Mouse (Mus musculus) small intestine, adult 2 months (tissue): ENCODE measurements at regions not wholly inside any gene's neighbourhood (a gene's known extent, or its start where the extent isn't known, plus 50 kb on each side); places are given as distances from the start of the nearest gene placed in this dataset.
A peak's percentile ranks its signal among the peaks of the same experiment; 100 is the strongest.

ENCODE experiments used
- H3K27ac ChIP-seq: fragments of 200-500 bp; 2 replicates; pipeline ENCODE4 v1.5.1; 2012; ENCODE audit warnings: low read depth, low read length, control low read depth, inconsistent platforms; ENCODE audit not compliant: insufficient read depth
- H3K27me3 ChIP-seq: fragments of 200-500 bp; 2 replicates; pipeline ENCODE4 v1.6.1; 2012; ENCODE audit warnings: mild to moderate bottlenecking, moderate library complexity, low read length, inconsistent platforms; ENCODE audit not compliant: control insufficient read depth, insufficient read depth
- H3K36me3 ChIP-seq: fragments of 200-500 bp; 2 replicates; pipeline ENCODE4 v1.6.1; 2012; ENCODE audit warnings: mild to moderate bottlenecking, low read length, control low read depth, inconsistent platforms; ENCODE audit not compliant: control insufficient read depth, insufficient read depth
- H3K4me1 ChIP-seq: fragments of 200-500 bp; 2 replicates; pipeline ENCODE4 v1.6.1; 2012; ENCODE audit warnings: low read length, inconsistent platforms, mixed read lengths; ENCODE audit not compliant: control insufficient read depth, insufficient read depth, insufficient read length
- H3K4me3 ChIP-seq: fragments of 200-500 bp; 2 replicates; pipeline ENCODE4 v1.5.1; 2012; ENCODE audit warnings: low read depth, mild to moderate bottlenecking, control low read depth, inconsistent platforms, low read length, moderate library complexity
- CTCF ChIP-seq: fragments of 200-500 bp; IDR thresholded peaks from 2 replicates; pipeline ENCODE4 v1.5.1; 2012; ENCODE audit warnings: low read depth, mild to moderate bottlenecking, control low read depth, inconsistent platforms, low read length, moderate library complexity, mixed read lengths; ENCODE audit not compliant: insufficient replicate concordance, insufficient read length; ENCODE audit errors: extremely low read depth
- POLR2A ChIP-seq: fragments of 200-500 bp; IDR thresholded peaks from 2 replicates; pipeline ENCODE4 v1.6.1; 2012; ENCODE audit warnings: low read depth, mild to moderate bottlenecking, control low read depth, inconsistent platforms, low read length, moderate library complexity
- WGBS: fragments of 180-500 bp; shearing (Covaris S2); methylation state at CpG from one replicate; pipeline ENCODE4 v1.1.7; 2018; 5-methylcytosine and 5-hydroxymethylcytosine counted together

DNA sequence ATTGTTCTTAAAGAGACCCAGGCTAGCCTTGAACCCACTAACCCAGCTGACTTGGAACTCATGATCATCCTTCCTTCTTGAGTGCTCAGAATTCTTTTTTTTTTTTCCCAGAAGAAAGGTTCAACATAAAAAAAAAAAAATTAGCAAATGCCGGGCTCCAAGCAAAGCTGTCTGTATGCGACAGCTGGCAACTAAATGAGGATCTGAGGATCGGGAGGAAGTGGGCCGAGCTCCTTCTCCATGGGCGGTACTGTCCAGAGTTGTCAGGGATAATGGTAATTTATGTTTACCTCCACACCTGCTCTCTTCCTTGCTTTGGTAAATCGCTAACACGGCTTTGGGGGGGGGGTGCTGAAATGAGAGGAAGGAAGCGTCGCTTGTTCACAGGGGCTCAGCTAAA lies 2429.9 kb upstream of the 5930422O12Rik start:
- TF ChIP-seq CTCF = no peak
- no peak for TF ChIP-seq POLR2A
- no peak overlapping the region for H3K27ac ChIP-seq
- no peak overlapping the region for H3K4me3 ChIP-seq
- WGBS = 73% methylated on average over 9 of the region's 9 CpGs
- H3K4me1 ChIP-seq = no peaks in the 10 kb centered on the region
- H3K27me3 ChIP-seq = no peaks in the 10 kb centered on the region
- no peaks in the 10 kb centered on the region for H3K36me3 ChIP-seq

DNA sequence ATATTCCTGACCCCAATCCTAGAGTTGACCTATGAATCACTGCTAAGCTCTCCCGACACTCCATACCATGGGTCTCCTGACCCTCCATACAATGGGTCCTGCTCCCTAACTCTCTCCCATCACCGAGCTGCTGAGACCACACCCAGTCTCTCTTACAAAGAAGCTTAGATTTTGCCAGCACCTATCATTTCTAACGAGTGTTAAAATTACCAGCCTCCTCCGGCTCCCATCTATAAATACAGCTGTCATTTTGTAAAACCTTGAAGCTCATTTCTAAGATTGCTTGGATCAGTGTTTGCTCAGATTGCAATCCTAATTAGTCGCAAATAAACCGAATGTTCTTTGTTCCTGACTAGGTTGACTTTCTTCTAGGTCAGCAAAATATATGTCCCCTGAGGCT lies 2428.4 kb upstream of the 5930422O12Rik start:
- whole genome bisulfite sequencing = 76% methylated on average over 6 of the region's 6 CpGs
- Histone ChIP-seq H3K4me1 (no peaks in the 10 kb centered on the region), H3K27ac (no peak overlapping the region), H3K27me3 (no peaks in the 10 kb centered on the region), H3K36me3 (no peaks in the 10 kb centered on the region), H3K4me3 (no peak overlapping the region)
- TF ChIP-seq CTCF (no peak), POLR2A (no peak)

- Histone ChIP-seq H3K36me3 (no peaks in the 10 kb centered on the region), H3K27me3 (no peaks in the 10 kb centered on the region), H3K4me3 (no peak overlapping the region), H3K4me1 (no peaks in the 10 kb centered on the region), H3K27ac (no peak overlapping the region)
- 47% methylated on average over 5 of the region's 5 CpGs for WGBS
- TF ChIP-seq CTCF = no peak
- TF ChIP-seq POLR2A = no peak
These were observed 2426.4 kb upstream of the 5930422O12Rik start for GRCm38 (mm10) chr8:31001980-31002730.

DNA sequence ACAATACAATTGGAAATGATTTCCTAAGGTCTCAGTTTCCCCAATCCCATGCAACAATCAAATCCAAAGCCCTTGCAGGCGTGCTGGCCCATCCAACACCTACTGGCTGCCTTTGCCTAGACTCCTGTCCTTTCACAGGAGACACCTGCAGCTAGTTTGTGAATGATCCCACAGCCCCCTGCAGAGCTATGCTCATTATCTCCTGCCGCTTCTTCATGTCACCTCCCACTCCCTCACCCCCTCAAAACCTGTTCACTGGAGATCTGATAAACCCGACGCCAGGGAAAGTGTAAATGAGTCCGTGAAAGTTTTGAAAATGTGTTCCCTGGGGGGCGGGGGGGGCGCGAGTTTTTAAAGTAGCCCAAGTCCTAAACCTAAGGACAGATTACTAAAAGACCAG lies 2420.2 kb upstream of the 5930422O12Rik start:
- WGBS = 56% methylated on average over 8 of the region's 8 CpGs
- no peak overlapping the region for H3K27ac ChIP-seq
- H3K36me3 ChIP-seq = no peaks in the 10 kb centered on the region
- no peak overlapping the region for H3K4me3 ChIP-seq
- TF ChIP-seq CTCF (no peak), POLR2A (no peak)
- H3K27me3 ChIP-seq = no peaks in the 10 kb centered on the region
- H3K4me1 ChIP-seq = no peaks in the 10 kb centered on the region

DNA sequence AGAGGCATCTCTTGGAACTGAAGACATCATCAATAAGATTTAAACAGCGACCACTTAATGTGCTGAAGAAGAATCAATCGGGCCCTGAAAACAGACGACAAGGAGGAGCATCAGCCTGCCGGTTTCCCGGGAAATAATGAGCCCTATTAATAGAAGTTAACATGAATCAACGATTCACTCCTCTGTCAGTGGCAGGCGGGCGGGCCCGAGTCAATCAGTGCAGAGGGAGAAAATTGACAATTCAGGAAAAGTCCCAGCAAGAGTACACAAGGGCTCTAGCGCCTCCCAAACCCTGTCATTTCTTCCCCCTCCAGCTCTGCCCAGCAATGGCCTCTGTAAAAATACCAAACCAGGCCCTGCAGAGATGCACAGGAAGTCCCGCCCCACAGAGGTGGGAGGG lies 2416.4 kb upstream of the 5930422O12Rik start:
- Histone ChIP-seq H3K27me3 (no peaks in the 10 kb centered on the region), H3K4me1 (no peaks in the 10 kb centered on the region), H3K27ac (no peak overlapping the region), H3K36me3 (no peaks in the 10 kb centered on the region), H3K4me3 (no peak overlapping the region)
- no peak for TF ChIP-seq POLR2A
- no peak for TF ChIP-seq CTCF
- WGBS = 67% methylated on average over 11 of the region's 11 CpGs

- no peaks in the 10 kb centered on the region for H3K4me1 ChIP-seq
- H3K27me3 ChIP-seq = no peaks in the 10 kb centered on the region
- H3K4me3 ChIP-seq = peak overlapping the region; percentile 46
- no peak overlapping the region for H3K27ac ChIP-seq
- WGBS = 9% methylated on average over 24 of the region's 24 CpGs
- TF ChIP-seq CTCF = peak; percentile 70; the same call in 1 of the 2 replicates
- TF ChIP-seq POLR2A = no peak
- H3K36me3 ChIP-seq = no peaks in the 10 kb centered on the region
These were observed 2396.6 kb upstream of the 5930422O12Rik start for GRCm38 (mm10) chr8:31031721-31032591.

DNA sequence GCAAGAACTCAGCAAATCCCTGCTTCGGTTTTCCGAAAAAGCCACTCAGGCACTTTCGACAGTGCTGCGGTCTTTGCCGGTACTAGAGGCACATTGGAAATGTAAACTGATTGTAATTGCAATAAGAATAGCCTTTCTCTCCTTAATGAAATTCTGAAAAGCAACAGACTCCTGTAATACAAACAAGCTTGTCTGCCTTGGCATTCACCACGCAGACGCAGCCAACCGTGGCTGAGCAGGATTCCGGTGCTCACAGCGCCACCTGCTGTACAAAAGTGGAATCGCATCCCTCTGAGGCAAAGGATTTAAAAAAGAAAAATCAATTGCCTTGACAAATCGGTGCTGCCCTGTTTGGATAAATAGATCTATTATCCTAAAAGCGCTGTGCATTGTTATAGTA lies 2395.2 kb upstream of the 5930422O12Rik start:
- H3K27ac ChIP-seq = no peak overlapping the region
- TF ChIP-seq CTCF (peak; percentile 99; the same call in 1 of the 2 replicates), POLR2A (no peak)
- peak overlapping the region; percentile 41 for H3K4me3 ChIP-seq
- H3K4me1 ChIP-seq = no peaks in the 10 kb centered on the region
- no peaks in the 10 kb centered on the region for H3K27me3 ChIP-seq
- H3K36me3 ChIP-seq = no peaks in the 10 kb centered on the region
- WGBS = 3% methylated on average over 13 of the region's 13 CpGs
